Mouse (Mus musculus) heart, postnatal 25 days (tissue): ENCODE measurements around the gene Avp. TPM values are rescaled to one million over a fixed set of nuclear protein-coding genes. Genes with fewer than 3 reads are reported as not detected.

Experiments
- microRNA-seq: library from miRNA; unstranded; fragments of <30 nt; microRNA quantifications from one replicate; pipeline ENCODE4 v1.2.0, GENCODE M21; 2022
- total RNA-seq, 2 experiments: library from RNA; stranded (reverse); gene quantifications; 2 replicates each; pipeline ENCODE4 v1.2.3; 2021

The Avp gene
- total RNA-seq, 2 experiments from 2014 or later = 2.1 to 2.7 TPM

Small RNA genes lying within 50 kb of the gene (microRNA-seq; reads per million reads assigned to microRNA genes)
- gene Gm23876 = not detected

Other genes starting within 250 kb of the Avp start
- gene Cpxm1, start 185.0 kb downstream of the Avp start, total RNA-seq = 1 to 10 TPM; 3.9 to 4.2 TPM
- gene Gm28372, start 177.3 kb downstream of the Avp start, total RNA-seq = not detected
- not detected for gene 1700020A23Rik, start 177.3 kb downstream of the Avp start, total RNA-seq
- not detected for gene Tmem239, start 176.1 kb downstream of the Avp start, total RNA-seq
- gene Vps16, start 158.2 kb downstream of the Avp start, total RNA-seq = 10 to 100 TPM; 21.9 to 26.6 TPM
- gene Pced1a, start 157.9 kb downstream of the Avp start, total RNA-seq = 1 to 10 TPM; 5.2 to 5.4 TPM
- gene Ptpra, start 132.3 kb downstream of the Avp start, total RNA-seq = 10 to 100 TPM; 47.4 to 51.4 TPM
- gene Mrps26, start 18.8 kb downstream of the Avp start, total RNA-seq = 10 to 100 TPM; 73.0 to 73.7 TPM
- gene Oxt, start 6.4 kb downstream of the Avp start, total RNA-seq = not detected
- 1 to 10 TPM; 7.7 to 8.5 TPM for gene Fastkd5, start 47.5 kb upstream of the Avp start, total RNA-seq
- 1 to 10 TPM; 4.0 to 4.2 TPM for gene Ubox5, start 47.5 kb upstream of the Avp start, total RNA-seq
- gene Lzts3, start 60.2 kb upstream of the Avp start, total RNA-seq = 1 to 10 TPM; 4.0 to 4.2 TPM
- gene Ddrgk1, start 82.1 kb upstream of the Avp start, total RNA-seq = 10 to 100 TPM; 62.1 to 63.9 TPM
- 10 to 100 TPM; 18.2 to 24.1 TPM for gene Itpa, start 85.1 kb upstream of the Avp start, total RNA-seq
- under 1 TPM; 0.36 to 0.55 TPM for gene Slc4a11, start 115.0 kb upstream of the Avp start, total RNA-seq